Mouse (Mus musculus): ENCODE results near the gene Serpina6. TPM values are rescaled to one million over a fixed set of nuclear protein-coding genes. Genes with fewer than 3 reads are reported as not detected.
"Not testable (repeated sequence)": the region's sequence is repeated elsewhere in the genome, so short reads cannot be mapped to it uniquely, and the experiment has no call there.

Serpina6 gene
- polyA plus RNA-seq, 1 experiment from 2014 or later = 0.22 TPM

DNA sequence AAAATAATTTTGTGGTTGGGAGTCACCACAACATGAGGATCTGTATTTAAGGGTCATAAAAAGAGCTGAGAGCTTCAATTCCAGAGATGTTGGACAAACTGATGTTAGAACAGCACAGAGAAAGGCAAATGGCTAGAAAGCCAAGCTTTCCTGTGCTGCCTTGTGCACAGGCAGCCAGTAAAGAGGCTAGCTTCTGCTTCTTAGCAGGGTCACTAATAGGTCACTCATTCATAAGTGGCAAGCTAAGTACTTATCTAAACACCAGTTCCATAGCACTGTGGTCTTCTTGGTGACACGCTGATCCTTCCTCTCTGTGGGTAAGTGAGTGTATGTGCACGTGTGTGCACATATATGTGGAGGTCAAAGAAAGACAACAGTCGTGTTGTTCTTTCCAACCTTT is 14.5 kb upstream of the Serpina6 start:
- Histone ChIP-seq H3K9me3 (ENCODE audit: control insufficient read depth, low read length) (no peaks in the 10 kb centered on the region), H3K36me3 (ENCODE audit: control insufficient read depth, insufficient read depth, low read length) (no peaks in the 10 kb centered on the region), H3K4me1 (ENCODE audit: control insufficient read depth in 2 of 2, insufficient read depth in 2 of 2, low read length in 2 of 2) (peaks cover 2% of the 10 kb centered on the region in 2 experiments; a peak in 1 of 4 replicates), H3K9ac (ENCODE audit: low read length) (no peak overlapping the region), H3K27ac (replicated peaks in 1 of 2; ENCODE audit: control insufficient read depth in 1 of 2, insufficient read depth in 1 of 2, low read depth in 2 of 2, low read length in 2 of 2) (no peak overlapping the region), H3K27me3 (ENCODE audit: control insufficient read depth, insufficient read depth, low read length) (no peaks in the 10 kb centered on the region), H3K4me2 (ENCODE audit: low read length) (no peak overlapping the region), H3K4me3 (ENCODE audit: control insufficient read depth in 1 of 2, insufficient read depth in 1 of 2, low read depth in 1 of 2, low read length in 2 of 2) (no peak overlapping the region)
- no peak for ATAC-seq (ENCODE audit: insufficient number of reproducible peaks, insufficient read depth, low FRiP score, low read depth)
- 54% methylated on average over 3 of the region's 3 CpGs for WGBS

DNA sequence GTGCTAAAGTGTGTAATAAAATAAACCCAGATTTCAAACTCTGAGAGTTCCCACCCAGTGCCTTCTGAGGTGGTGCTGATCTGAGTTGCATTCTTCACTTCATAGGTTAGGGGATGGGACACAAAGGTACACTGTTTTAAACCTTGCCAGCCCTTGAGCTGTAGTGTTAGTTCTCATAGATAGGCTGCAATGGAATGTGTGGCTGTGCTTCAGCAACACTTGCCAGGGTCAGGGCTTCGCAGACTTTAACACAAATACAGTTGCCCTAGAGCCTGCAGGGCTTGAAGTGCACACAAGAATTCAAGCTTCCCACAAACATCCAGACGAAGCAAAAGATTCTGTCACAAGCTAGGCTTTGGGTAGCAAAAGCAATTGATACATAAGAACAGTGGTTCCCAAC is 14.0 kb upstream of the Serpina6 start:
- Histone ChIP-seq H3K27me3 (ENCODE audit: control insufficient read depth, insufficient read depth, low read length) (no peaks in the 10 kb centered on the region), H3K27ac (replicated peaks in 1 of 2; ENCODE audit: control insufficient read depth in 1 of 2, insufficient read depth in 1 of 2, low read depth in 2 of 2, low read length in 2 of 2) (no peak overlapping the region), H3K36me3 (ENCODE audit: control insufficient read depth, insufficient read depth, low read length) (no peaks in the 10 kb centered on the region), H3K4me2 (ENCODE audit: low read length) (no peak overlapping the region), H3K9me3 (ENCODE audit: control insufficient read depth, low read length) (0 out of 2 replicates have a peak, but pooled peaks cover 2% of the 10 kb centered on the region), H3K4me3 (ENCODE audit: control insufficient read depth in 1 of 2, insufficient read depth in 1 of 2, low read depth in 1 of 2, low read length in 2 of 2) (no peak overlapping the region), H3K4me1 (ENCODE audit: control insufficient read depth in 2 of 2, insufficient read depth in 2 of 2, low read length in 2 of 2) (0 out of 4 replicates have a peak, but pooled peaks cover 0 to 2% of the 10 kb centered on the region in 2 experiments), H3K9ac (ENCODE audit: low read length) (no peak overlapping the region)
- ATAC-seq (ENCODE audit: insufficient number of reproducible peaks, insufficient read depth, low FRiP score, low read depth) = no peak
- 35% methylated on average over 2 of the region's 2 CpGs for WGBS

DNA sequence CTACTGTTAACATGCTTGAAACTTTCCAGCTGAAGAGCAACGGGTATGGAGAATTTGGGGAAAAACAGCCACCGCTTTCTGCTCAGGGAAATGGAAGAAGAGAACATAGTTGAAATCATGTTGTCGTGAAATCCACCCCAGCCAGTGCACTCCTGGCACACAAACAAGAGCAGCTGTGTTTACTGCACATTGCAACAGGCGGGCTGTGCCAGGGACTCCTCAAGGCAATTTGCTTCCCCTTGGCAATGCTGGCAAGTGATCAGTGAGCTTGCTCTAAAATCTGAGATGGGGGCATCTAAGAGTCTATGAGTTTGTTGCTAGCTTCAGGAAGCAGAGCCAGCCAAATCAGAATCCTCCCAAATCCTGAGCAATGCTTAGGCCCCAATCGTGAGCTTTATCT is 13.3 kb upstream of the Serpina6 start:
- Histone ChIP-seq H3K36me3 (ENCODE audit: control insufficient read depth, insufficient read depth, low read length) (no peaks in the 10 kb centered on the region), H3K9ac (ENCODE audit: low read length) (no peak overlapping the region), H3K27ac (replicated peaks in 1 of 2; ENCODE audit: control insufficient read depth in 1 of 2, insufficient read depth in 1 of 2, low read depth in 2 of 2, low read length in 2 of 2) (no peak overlapping the region), H3K27me3 (ENCODE audit: control insufficient read depth, insufficient read depth, low read length) (no peaks in the 10 kb centered on the region), H3K9me3 (ENCODE audit: control insufficient read depth, low read length) (0 out of 2 replicates have a peak, but pooled peaks cover 2% of the 10 kb centered on the region), H3K4me1 (ENCODE audit: control insufficient read depth in 2 of 2, insufficient read depth in 2 of 2, low read length in 2 of 2) (0 out of 4 replicates have a peak, but pooled peaks cover 0 to 2% of the 10 kb centered on the region in 2 experiments), H3K4me3 (ENCODE audit: control insufficient read depth in 1 of 2, insufficient read depth in 1 of 2, low read depth in 1 of 2, low read length in 2 of 2) (no peak overlapping the region), H3K4me2 (ENCODE audit: low read length) (no peak overlapping the region)
- WGBS = 80% methylated on average over 5 of the region's 5 CpGs
- ATAC-seq (ENCODE audit: insufficient number of reproducible peaks, insufficient read depth, low FRiP score, low read depth) = no peak

GRCm38 (mm10) chr12:103665286-103665685 is 8.3 kb upstream of the Serpina6 start:
- 91% methylated on average over 3 of the region's 3 CpGs for WGBS
- H3K36me3 ChIP-seq (ENCODE audit: control insufficient read depth, insufficient read depth, low read length) = no peaks in the 10 kb centered on the region
- H3K4me2 ChIP-seq (ENCODE audit: low read length) = no peak overlapping the region
- H3K27me3 ChIP-seq (ENCODE audit: control insufficient read depth, insufficient read depth, low read length) = no peaks in the 10 kb centered on the region
- H3K9ac ChIP-seq (ENCODE audit: low read length) = no peak overlapping the region
- H3K4me1 ChIP-seq (ENCODE audit: control insufficient read depth in 2 of 2, insufficient read depth in 2 of 2, low read length in 2 of 2) = no peaks in the 10 kb centered on the region
- ATAC-seq (ENCODE audit: insufficient number of reproducible peaks, insufficient read depth, low FRiP score, low read depth) = no peak
- H3K27ac ChIP-seq (replicated peaks in 1 of 2; ENCODE audit: control insufficient read depth in 1 of 2, insufficient read depth in 1 of 2, low read depth in 2 of 2, low read length in 2 of 2) = no peak overlapping the region
- H3K9me3 ChIP-seq (ENCODE audit: control insufficient read depth, low read length) = 0 out of 2 replicates have a peak, but pooled peaks cover 2% of the 10 kb centered on the region
- H3K4me3 ChIP-seq (ENCODE audit: control insufficient read depth in 1 of 2, insufficient read depth in 1 of 2, low read depth in 1 of 2, low read length in 2 of 2) = no peak overlapping the region

- H3K4me3 ChIP-seq (ENCODE audit: control insufficient read depth in 1 of 2, insufficient read depth in 1 of 2, low read depth in 1 of 2, low read length in 2 of 2); H3K4me2 ChIP-seq (ENCODE audit: low read length); H3K36me3 ChIP-seq (ENCODE audit: control insufficient read depth, insufficient read depth, low read length); H3K4me1 ChIP-seq (ENCODE audit: control insufficient read depth in 2 of 2, insufficient read depth in 2 of 2, low read length in 2 of 2); H3K9me3 ChIP-seq (ENCODE audit: control insufficient read depth, low read length); H3K27me3 ChIP-seq (ENCODE audit: control insufficient read depth, insufficient read depth, low read length); H3K9ac ChIP-seq (ENCODE audit: low read length); ATAC-seq (ENCODE audit: insufficient number of reproducible peaks, insufficient read depth, low FRiP score, low read depth); H3K27ac ChIP-seq (replicated peaks in 1 of 2; ENCODE audit: control insufficient read depth in 1 of 2, insufficient read depth in 1 of 2, low read depth in 2 of 2, low read length in 2 of 2): not testable (repeated sequence)
These were observed 5.0 kb upstream of the Serpina6 start for GRCm38 (mm10) chr12:103662053-103662452.

DNA sequence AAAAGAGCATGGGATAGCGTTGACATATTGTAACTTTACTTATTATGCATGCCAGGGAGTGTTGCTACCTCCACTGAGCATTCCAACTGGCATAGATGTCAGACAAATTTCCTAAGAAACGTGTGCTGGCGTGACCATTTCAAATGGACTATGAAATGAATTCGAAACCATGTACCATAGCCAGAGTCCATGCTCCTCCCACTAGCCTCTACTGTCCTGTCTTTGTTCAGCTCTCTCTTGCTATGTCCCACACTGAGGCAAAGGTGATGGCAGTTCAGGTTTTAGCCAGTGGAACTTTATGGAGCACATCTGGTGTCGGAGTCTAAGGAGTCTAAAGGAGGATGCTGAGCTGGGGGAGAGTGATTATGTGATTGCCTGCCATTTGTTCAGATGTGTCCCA is 3.1 kb upstream of the Serpina6 start:
- 77% methylated on average over 5 of the region's 5 CpGs for WGBS

DNA sequence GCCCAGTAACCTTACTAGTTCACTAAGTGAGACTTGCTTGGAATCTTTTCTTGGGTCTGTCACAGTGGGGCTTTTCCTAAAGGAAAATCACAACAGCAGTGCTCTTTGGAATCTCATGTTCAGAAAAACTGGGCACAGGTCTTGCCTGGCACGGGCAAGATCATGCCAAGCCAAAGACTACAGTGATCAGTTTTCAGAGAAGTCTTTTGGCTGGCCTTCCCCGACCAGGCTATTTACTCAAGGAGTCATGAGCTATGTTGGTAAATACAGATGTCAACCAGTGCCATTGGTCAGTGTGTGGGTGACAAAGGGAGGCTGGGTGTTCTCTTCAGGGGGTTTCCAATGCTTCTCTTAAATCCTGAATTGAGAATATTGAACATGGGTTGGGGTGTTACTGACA is 2.2 kb upstream of the Serpina6 start:
- Histone ChIP-seq H3K36me3 (ENCODE audit: control insufficient read depth, insufficient read depth, low read length) (no peaks in the 10 kb centered on the region), H3K4me1 (ENCODE audit: control insufficient read depth in 2 of 2, insufficient read depth in 2 of 2, low read length in 2 of 2) (no peaks in the 10 kb centered on the region; a peak in 1 of 4 replicates), H3K27ac (replicated peaks in 1 of 2; ENCODE audit: control insufficient read depth in 1 of 2, insufficient read depth in 1 of 2, low read depth in 2 of 2, low read length in 2 of 2) (no peak overlapping the region), H3K9ac (ENCODE audit: low read length) (no peak overlapping the region), H3K27me3 (ENCODE audit: control insufficient read depth, insufficient read depth, low read length) (no peaks in the 10 kb centered on the region), H3K4me2 (ENCODE audit: low read length) (no peak overlapping the region), H3K4me3 (ENCODE audit: control insufficient read depth in 1 of 2, insufficient read depth in 1 of 2, low read depth in 1 of 2, low read length in 2 of 2) (no peak overlapping the region), H3K9me3 (ENCODE audit: control insufficient read depth, low read length) (no peaks in the 10 kb centered on the region)
- WGBS = 79% methylated on average over 2 of the region's 2 CpGs
- ATAC-seq (ENCODE audit: insufficient number of reproducible peaks, insufficient read depth, low FRiP score, low read depth) = no peak

More for the DNA sequence above, 3.1 kb upstream of the Serpina6 start:
- Histone ChIP-seq H3K4me1 (ENCODE audit: control insufficient read depth in 2 of 2, insufficient read depth in 2 of 2, low read length in 2 of 2) (no peaks in the 10 kb centered on the region; a peak in 1 of 4 replicates), H3K9ac (ENCODE audit: low read length) (no peak overlapping the region), H3K9me3 (ENCODE audit: control insufficient read depth, low read length) (no peaks in the 10 kb centered on the region), H3K4me3 (ENCODE audit: control insufficient read depth in 1 of 2, insufficient read depth in 1 of 2, low read depth in 1 of 2, low read length in 2 of 2) (no peak overlapping the region), H3K36me3 (ENCODE audit: control insufficient read depth, insufficient read depth, low read length) (no peaks in the 10 kb centered on the region), H3K27me3 (ENCODE audit: control insufficient read depth, insufficient read depth, low read length) (no peaks in the 10 kb centered on the region), H3K4me2 (ENCODE audit: low read length) (no peak overlapping the region), H3K27ac (replicated peaks in 1 of 2; ENCODE audit: control insufficient read depth in 1 of 2, insufficient read depth in 1 of 2, low read depth in 2 of 2, low read length in 2 of 2) (no peak overlapping the region)
- no peak for ATAC-seq (ENCODE audit: insufficient number of reproducible peaks, insufficient read depth, low FRiP score, low read depth)

- ATAC-seq (ENCODE audit: insufficient number of reproducible peaks, insufficient read depth, low FRiP score, low read depth) = no peak
These were observed 979 bp upstream of the Serpina6 start for GRCm38 (mm10) chr12:103657991-103658390.

More at GRCm38 (mm10) chr12:103657991-103658390, 979 bp upstream of the Serpina6 start:
- no peaks in the 10 kb centered on the region for H3K36me3 ChIP-seq (ENCODE audit: control insufficient read depth, insufficient read depth, low read length)
- no peak overlapping the region for H3K4me3 ChIP-seq (ENCODE audit: control insufficient read depth in 1 of 2, insufficient read depth in 1 of 2, low read depth in 1 of 2, low read length in 2 of 2)
- no peaks in the 10 kb centered on the region for H3K9me3 ChIP-seq (ENCODE audit: control insufficient read depth, low read length)
- no peak overlapping the region for H3K9ac ChIP-seq (ENCODE audit: low read length)
- 77% methylated on average over 10 of the region's 10 CpGs for WGBS
- H3K27ac ChIP-seq (replicated peaks in 1 of 2; ENCODE audit: control insufficient read depth in 1 of 2, insufficient read depth in 1 of 2, low read depth in 2 of 2, low read length in 2 of 2) = no peak overlapping the region
- H3K4me1 ChIP-seq (ENCODE audit: control insufficient read depth in 2 of 2, insufficient read depth in 2 of 2, low read length in 2 of 2) = no peaks in the 10 kb centered on the region; a peak in 1 of 4 replicates
- no peak overlapping the region for H3K4me2 ChIP-seq (ENCODE audit: low read length)
- no peaks in the 10 kb centered on the region for H3K27me3 ChIP-seq (ENCODE audit: control insufficient read depth, insufficient read depth, low read length)
